Mouse (Mus musculus): ENCODE measurements around the gene Myo9b.

Myo9b gene

GRCm38 (mm10) chr8:71408231-71408630, 135.7 kb downstream of the Myo9b start:
- DNase-seq (ENCODE audit: low read depth, low spot score): no peak
